ENCODE assay signal across 9 mouse cellular contexts in the genomic region with DNA sequence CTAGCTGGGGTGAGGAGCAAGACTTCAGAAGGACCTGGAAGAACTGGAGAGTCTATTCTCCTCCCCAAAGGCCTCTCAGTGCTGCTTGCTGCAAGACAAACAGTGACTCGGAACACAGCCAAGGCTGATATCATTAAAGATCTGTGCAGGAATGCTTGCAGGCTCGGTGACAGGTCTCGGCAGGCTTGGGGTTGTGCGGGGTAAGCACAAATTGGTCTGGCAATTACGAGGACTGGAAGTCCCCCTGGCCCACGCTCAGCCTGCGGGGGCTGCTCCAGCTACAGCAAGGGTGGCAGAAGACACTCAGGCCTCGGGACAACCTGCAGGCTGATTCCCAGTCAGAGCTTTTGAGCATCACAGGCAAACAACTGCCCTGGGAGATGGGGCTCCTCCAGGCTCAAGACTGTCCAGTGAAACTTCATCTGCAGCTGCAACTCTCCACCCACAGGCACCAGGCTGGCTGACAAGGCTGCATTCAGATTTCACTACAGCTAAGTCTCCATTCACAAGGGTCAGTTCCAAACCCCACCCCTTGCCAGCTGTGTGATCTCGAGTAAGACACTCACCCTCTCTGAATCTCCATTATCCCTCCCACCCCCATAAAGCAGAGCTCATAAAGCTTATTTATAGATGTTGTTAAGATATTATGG. TPM values are rescaled to one million over a fixed set of nuclear protein-coding genes. Genes with fewer than 3 reads are reported as not detected.
DNase-seq lines count a peak whose midpoint lies in the region; ATAC-seq lines count a peak whose summit lies in the region.
"Had no signal": no experiment of that assay in that cellular context is flagged by ENCODE, and none has a peak within 500 bp of the region (broad histone marks: within the 10 kb centered on the region; RNA-seq: fewer than 3 reads in every experiment).

No protein-coding gene starts in this region.

- no peaks in the 10 kb centered on the region for H3K9me3 ChIP-seq in limb, embryonic 13.5 days
- no peaks in the 10 kb centered on the region for H3K9me3 ChIP-seq in limb, embryonic 10.5 days (replicated peaks)
- no peaks in the 10 kb centered on the region for H3K9me3 ChIP-seq in stomach, embryonic 16.5 days (replicated peaks; ENCODE audit: control insufficient read depth, low read length)

- no peak overlapping the region for H3K9ac ChIP-seq in limb, embryonic 13.5 days
- H3K9ac ChIP-seq in stomach, embryonic 16.5 days (ENCODE audit: low read length) = peak overlapping the region; percentile 26; the same call in 1 of the 2 replicates
- H3K9ac ChIP-seq: liver, embryonic 14.5 days had no signal

- DNase-seq in cerebellum, adult 18-20 months = peak; percentile 51 to 52
- DNase-seq in limb, embryonic 10.5 days (ENCODE audit: low spot score) = no peak
- peak; percentile 44 to 58 for DNase-seq in kidney, postnatal 4 days
- no peak for DNase-seq in T-cell, adult 2 months (ENCODE audit: low spot score)
- DNase-seq in right cerebral cortex, postnatal 25 days = no peak

- H3K4me2 ChIP-seq in limb, embryonic 13.5 days (replicated peaks) = no peak overlapping the region
- H3K4me2 ChIP-seq in stomach, embryonic 16.5 days (ENCODE audit: low read depth, low read length) = no peak overlapping the region

- no peaks in the 10 kb centered on the region for H3K27me3 ChIP-seq in limb, embryonic 13.5 days
- no peaks in the 10 kb centered on the region for H3K27me3 ChIP-seq in limb, embryonic 10.5 days (ENCODE audit: low read depth, poor library complexity, severe bottlenecking)
- H3K27me3 ChIP-seq in stomach, embryonic 16.5 days (ENCODE audit: control insufficient read depth, insufficient read depth, low read length) = no peaks in the 10 kb centered on the region

- no peak overlapping the region for H3K27ac ChIP-seq in limb, embryonic 13.5 days
- H3K27ac ChIP-seq in limb, embryonic 10.5 days = no peak overlapping the region
- peak overlapping the region; percentile 25; the same call in 1 of the 2 replicates for H3K27ac ChIP-seq in stomach, embryonic 16.5 days (ENCODE audit: low read length)
- H3K27ac ChIP-seq: liver, embryonic 14.5 days had no signal

- H3K4me1 ChIP-seq in limb, embryonic 13.5 days = peaks cover 49% of the 10 kb centered on the region
- peaks cover 23% of the 10 kb centered on the region for H3K4me1 ChIP-seq in limb, embryonic 10.5 days
- peaks cover 17% of the 10 kb centered on the region for H3K4me1 ChIP-seq in stomach, embryonic 16.5 days (ENCODE audit: control insufficient read depth, insufficient read depth, low read length)

- no peaks in the 10 kb centered on the region for H3K36me3 ChIP-seq in limb, embryonic 13.5 days
- no peaks in the 10 kb centered on the region for H3K36me3 ChIP-seq in limb, embryonic 10.5 days
- H3K36me3 ChIP-seq in stomach, embryonic 16.5 days (ENCODE audit: control insufficient read depth, insufficient read depth, low read length) = no peaks in the 10 kb centered on the region

- WGBS in limb, embryonic 13.5 days = 20% methylated on average over 9 of the region's 9 CpGs
- WGBS in limb, embryonic 10.5 days = 49% methylated on average over 9 of the region's 9 CpGs
- WGBS in stomach, embryonic 16.5 days = 12% methylated on average over 9 of the region's 9 CpGs

- ATAC-seq in cerebellum, adult (ENCODE audit: insufficient number of reproducible peaks, low FRiP score, low TSS enrichment) = no peak
- peak; percentile 38; the same call in 1 of the 2 replicates for ATAC-seq in limb, embryonic 13.5 days (ENCODE audit: low FRiP score, low read depth)
- no peak for ATAC-seq in stomach, embryonic 16.5 days (ENCODE audit: insufficient read depth, low FRiP score)

- H3K4me3 ChIP-seq in limb, embryonic 13.5 days = no peak overlapping the region
- H3K4me3 ChIP-seq in limb, embryonic 10.5 days = no peak overlapping the region
- no peak overlapping the region for H3K4me3 ChIP-seq in stomach, embryonic 16.5 days (replicated peaks; ENCODE audit: low read length)

RNA-seq across cellular contexts. Expression of gene Sez6l, which starts 31.0 kb away (rescaled TPM):
- polyA plus RNA-seq in limb, embryonic 13.5 days (2015; fragmentation: Nextera tagmentation; extraction: Ambion mirVana) = 0.25 and 0.40 TPM in 2 replicates
- polyA plus RNA-seq in limb, embryonic 10.5 days (2016; fragmentation: Nextera tagmentation; extraction: Ambion mirVana) = 0.09 and 0.16 TPM in 2 replicates
- 2.2 and 2.3 TPM in 2 replicates for polyA plus RNA-seq in stomach, embryonic 16.5 days (2015; fragmentation: Nextera tagmentation; extraction: Ambion mirVana)

Comparison
In these comparisons a context has a peak if more than half of its experiments do, and no peak if none do; other contexts are left out.
1. DNase-seq: peak in cerebellum, adult 18-20 months (2 of 2) and kidney, postnatal 4 days (2 of 2); none in limb, embryonic 10.5 days (single experiment), T-cell, adult 2 months (single experiment) and right cerebral cortex, postnatal 25 days (single experiment).